Mouse (Mus musculus) neural tube, embryonic 13.5 days (tissue): ENCODE measurements around the gene Cdt1. TPM values are rescaled to one million over a fixed set of nuclear protein-coding genes. Genes with fewer than 3 reads are reported as not detected.
A peak's percentile ranks its signal among the peaks of the same experiment; 100 is the strongest.

Source experiments
- ATAC-seq: fragments of 200-750 bp; cut with Nextera tagmentation; 2 replicates; pipeline ENCODE4 v1.8.0; 2017; ENCODE audit warnings: low read depth, mild to moderate bottlenecking, moderate TSS enrichment, moderate library complexity
- H3K27ac ChIP-seq: fragments of 300-500 bp; sonication (generic); replicated peaks from 2 replicates; pipeline ENCODE4 v1.5.1; 2015; ENCODE audit warnings: moderate library complexity, mild to moderate bottlenecking, inconsistent platforms
- H3K27me3 ChIP-seq: fragments of 300-500 bp; sonication (generic); 2 replicates; pipeline ENCODE4 v1.6.1; 2015; ENCODE audit warnings: mild to moderate bottlenecking, inconsistent platforms
- H3K36me3 ChIP-seq: fragments of 300-500 bp; sonication (generic); 2 replicates; pipeline ENCODE4 v1.6.1; 2015; ENCODE audit warnings: mild to moderate bottlenecking, inconsistent platforms
- H3K4me1 ChIP-seq: fragments of 300-500 bp; sonication (generic); replicated peaks from 2 replicates; pipeline ENCODE4 v1.6.1; 2015; ENCODE audit warnings: inconsistent platforms
- H3K4me2 ChIP-seq: fragments of 300-500 bp; sonication (generic); 2 replicates; pipeline ENCODE4 v1.6.1; 2015; ENCODE audit warnings: inconsistent platforms, mild to moderate bottlenecking, moderate library complexity
- H3K4me3 ChIP-seq: fragments of 300-500 bp; sonication (generic); 2 replicates; pipeline ENCODE4 v1.5.1; 2015; ENCODE audit warnings: mild to moderate bottlenecking, inconsistent platforms
- H3K9ac ChIP-seq: fragments of 300-500 bp; sonication (generic); 2 replicates; pipeline ENCODE4 v1.6.1; 2015; ENCODE audit warnings: moderate library complexity, mild to moderate bottlenecking, inconsistent platforms
- H3K9me3 ChIP-seq: fragments of 300-500 bp; sonication (generic); 2 replicates; pipeline ENCODE4 v1.6.1; 2016; ENCODE audit warnings: inconsistent platforms
- WGBS: fragments of 180-500 bp; shearing (Covaris S2); methylation state at CpG from one replicate; pipeline ENCODE4 v1.1.7; 2015; 5-methylcytosine and 5-hydroxymethylcytosine counted together
- polyA plus RNA-seq: library from polyadenylated mRNA; unstranded; fragments of >200 nt; fragmentation: Nextera tagmentation; extraction: Ambion mirVana; gene quantifications from 2 replicates; pipeline ENCODE4 v1.2.1, GENCODE M21; 2015

Gene Cdt1
- polyA plus RNA-seq, 1 experiment from 2014 or later: 7.3 TPM

- 0 out of 2 replicates have a peak, but pooled peaks cover 3% of the 10 kb centered on the region for H3K4me1 ChIP-seq
- H3K9me3 ChIP-seq: no peaks in the 10 kb centered on the region
- ATAC-seq: no peak
- no peaks in the 10 kb centered on the region for H3K36me3 ChIP-seq
- 53% methylated on average over 6 of the region's 6 CpGs for WGBS
- no peaks in the 10 kb centered on the region for H3K27me3 ChIP-seq
- no peak overlapping the region for H3K9ac ChIP-seq
- H3K4me3 ChIP-seq: no peak overlapping the region
- no peak overlapping the region for H3K27ac ChIP-seq
- H3K4me2 ChIP-seq: no peak overlapping the region
These were observed 30.8 kb upstream of the Cdt1 start for GRCm38 (mm10) chr8:122537033-122537432.

GRCm38 (mm10) chr8:122537812-122538211 is 30.0 kb upstream of the Cdt1 start:
- 89% methylated on average over 2 of the region's 2 CpGs for WGBS
- Histone ChIP-seq H3K4me3 (no peak overlapping the region), H3K27ac (no peak overlapping the region), H3K4me2 (no peak overlapping the region), H3K36me3 (no peaks in the 10 kb centered on the region), H3K9ac (no peak overlapping the region), H3K27me3 (no peaks in the 10 kb centered on the region), H3K9me3 (no peaks in the 10 kb centered on the region), H3K4me1 (0 out of 2 replicates have a peak, but pooled peaks cover 3% of the 10 kb centered on the region)
- ATAC-seq: no peak

DNA sequence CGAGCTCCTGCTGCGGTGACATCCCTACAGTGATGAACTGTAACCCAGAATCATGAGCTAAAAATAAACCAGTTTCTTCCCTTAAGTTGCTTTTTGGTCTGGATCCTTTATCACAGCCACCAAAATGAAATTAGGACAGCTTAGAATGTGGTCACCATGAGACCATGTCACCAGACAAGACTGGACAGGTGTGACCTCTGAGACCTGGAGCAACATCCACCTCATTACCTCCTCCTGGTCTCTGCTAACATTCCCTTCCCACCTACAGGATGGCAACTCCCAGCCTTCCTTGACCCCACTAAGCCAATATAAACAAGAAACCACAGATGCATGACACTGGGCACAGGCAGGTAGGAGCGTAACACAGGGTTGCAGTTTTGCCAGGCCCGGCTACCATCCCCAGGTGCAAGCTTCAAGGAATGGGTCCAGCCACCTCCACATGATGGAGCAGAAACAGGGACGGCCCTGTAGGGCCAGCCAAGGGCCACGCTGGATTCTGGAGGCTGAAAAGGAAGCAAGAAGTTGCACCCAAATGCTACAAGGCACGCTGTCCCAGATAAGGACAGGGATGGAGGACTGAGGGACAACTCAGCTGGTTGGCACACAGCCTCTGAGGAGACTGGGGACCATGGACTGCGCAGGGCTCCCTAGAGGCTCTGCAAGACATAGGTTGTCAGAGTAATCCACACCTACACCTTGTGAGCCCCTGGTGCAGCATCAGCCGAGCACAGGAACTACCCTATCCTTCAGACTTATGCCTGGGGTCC is 29.3 kb upstream of the Cdt1 start:
- no peak for ATAC-seq
- WGBS: 93% methylated on average over 9 of the region's 9 CpGs
- 0 out of 2 replicates have a peak, but pooled peaks cover 3% of the 10 kb centered on the region for H3K4me1 ChIP-seq
- no peaks in the 10 kb centered on the region for H3K27me3 ChIP-seq
- no peak overlapping the region for H3K4me3 ChIP-seq
- H3K4me2 ChIP-seq: no peak overlapping the region
- H3K9me3 ChIP-seq: no peaks in the 10 kb centered on the region
- H3K36me3 ChIP-seq: no peaks in the 10 kb centered on the region
- H3K27ac ChIP-seq: no peak overlapping the region
- no peak overlapping the region for H3K9ac ChIP-seq

- no peak for ATAC-seq
- 87% methylated on average over 8 of the region's 8 CpGs for WGBS
These were observed 23.7 kb upstream of the Cdt1 start for GRCm38 (mm10) chr8:122544138-122544537.

DNA sequence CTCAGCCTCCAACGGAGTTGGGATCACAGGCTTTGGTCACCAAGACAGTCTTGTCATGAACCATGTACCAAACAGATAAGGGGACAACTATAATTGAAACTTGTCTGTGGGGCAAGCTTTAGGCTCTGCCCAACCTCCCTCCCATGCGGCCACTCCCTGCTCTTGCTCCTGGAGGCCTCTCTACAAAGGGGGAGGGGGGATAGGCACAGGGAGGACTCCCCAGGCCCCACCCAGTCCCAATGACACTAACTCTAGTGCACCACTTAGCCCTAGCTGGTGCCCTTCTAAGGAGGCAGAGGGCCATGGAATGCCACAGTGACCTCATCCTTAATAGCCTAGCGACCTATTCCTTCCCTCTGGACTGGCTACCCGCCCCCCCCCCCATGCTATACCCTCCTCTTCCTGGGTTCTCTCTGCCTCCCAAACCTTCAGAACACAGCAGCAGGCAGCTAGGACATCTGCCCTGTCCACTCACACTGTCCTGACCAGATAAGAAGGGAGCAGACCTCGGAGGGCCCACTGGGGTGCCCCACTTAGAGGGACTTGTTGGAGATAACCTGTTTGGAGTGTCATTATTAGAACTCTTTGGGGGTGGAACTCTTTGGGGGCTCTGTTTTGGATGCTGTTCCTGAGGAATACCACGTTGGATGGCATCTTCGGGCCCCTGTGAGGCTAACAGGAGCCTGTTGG is 21.6 kb upstream of the Cdt1 start:
- no peaks in the 10 kb centered on the region for H3K36me3 ChIP-seq
- no peak overlapping the region for H3K9ac ChIP-seq
- WGBS: 92% methylated on average over 6 of the region's 7 CpGs
- no peak for ATAC-seq
- H3K4me3 ChIP-seq: no peak overlapping the region
- H3K4me1 ChIP-seq: peaks cover 17% of the 10 kb centered on the region; the same call in 1 of the 2 replicates
- H3K27me3 ChIP-seq: peaks cover 34% of the 10 kb centered on the region
- no peak overlapping the region for H3K4me2 ChIP-seq
- no peaks in the 10 kb centered on the region for H3K9me3 ChIP-seq
- H3K27ac ChIP-seq: no peak overlapping the region

More at GRCm38 (mm10) chr8:122544138-122544537, 23.7 kb upstream of the Cdt1 start:
- Histone ChIP-seq H3K27me3 (peaks cover 13% of the 10 kb centered on the region), H3K27ac (no peak overlapping the region), H3K4me1 (peaks cover 3% of the 10 kb centered on the region; the same call in 1 of the 2 replicates), H3K36me3 (no peaks in the 10 kb centered on the region), H3K4me2 (no peak overlapping the region), H3K9me3 (no peaks in the 10 kb centered on the region), H3K9ac (no peak overlapping the region), H3K4me3 (no peak overlapping the region)

DNA sequence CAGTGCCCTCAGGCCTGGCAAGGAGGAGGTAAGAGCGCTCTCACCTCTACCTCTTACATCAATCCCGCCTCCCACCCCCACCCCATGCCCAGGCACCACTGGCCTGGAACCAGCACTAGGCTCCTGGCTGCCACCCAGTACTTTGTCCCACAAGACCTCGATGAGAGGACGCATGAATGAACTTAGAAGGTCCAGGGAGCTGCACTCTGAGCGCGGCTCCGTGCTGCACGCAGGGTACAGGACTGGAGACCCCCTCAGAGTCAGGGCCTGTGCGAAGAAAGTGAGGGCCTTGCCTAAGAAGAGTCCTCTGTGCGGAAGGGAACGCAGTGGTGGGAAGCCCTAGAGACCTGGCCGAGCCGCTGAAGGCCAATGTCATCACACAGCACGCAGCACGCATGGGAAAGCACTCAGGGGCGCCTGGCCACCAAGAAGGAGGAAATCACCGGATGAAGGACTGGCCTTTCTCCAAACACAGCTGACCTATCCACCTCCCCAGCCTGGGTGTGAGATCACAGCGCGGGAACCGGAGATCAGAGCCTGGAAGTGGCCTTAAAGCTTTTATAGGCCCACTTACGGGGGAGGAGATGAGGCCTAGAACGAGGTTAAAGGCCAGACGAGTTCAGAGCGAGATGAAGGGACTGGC is 20.9 kb upstream of the Cdt1 start:
- H3K36me3 ChIP-seq: no peaks in the 10 kb centered on the region
- no peaks in the 10 kb centered on the region for H3K9me3 ChIP-seq
- peak overlapping the region; percentile 13; the same call in 1 of the 2 replicates for H3K4me2 ChIP-seq
- H3K4me3 ChIP-seq: no peak overlapping the region
- no peak overlapping the region for H3K9ac ChIP-seq
- H3K4me1 ChIP-seq: peaks cover 18% of the 10 kb centered on the region; the same call in 1 of the 2 replicates
- ATAC-seq: no peak
- peaks cover 41% of the 10 kb centered on the region for H3K27me3 ChIP-seq
- H3K27ac ChIP-seq: no peak overlapping the region
- WGBS: 60% methylated on average over 24 of the region's 24 CpGs

DNA sequence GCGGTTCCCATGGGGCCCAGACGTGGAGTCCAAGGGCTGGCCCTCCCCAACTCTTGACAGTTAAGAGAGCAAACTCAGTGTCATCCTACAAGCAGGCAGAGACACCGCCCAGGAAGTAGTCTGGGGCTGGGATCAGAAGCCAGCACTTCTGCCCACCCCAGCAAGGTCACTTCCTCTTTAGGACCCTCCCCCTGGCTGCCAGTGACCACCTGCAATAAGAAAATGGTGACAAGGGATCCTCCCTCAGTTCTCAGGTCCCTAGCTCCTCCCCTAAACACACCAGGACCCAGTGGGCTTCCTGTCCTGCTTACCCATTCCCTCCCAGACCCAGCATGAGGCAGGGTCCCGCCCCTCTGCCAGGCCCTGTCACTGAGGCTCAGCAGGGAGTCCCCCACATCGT is 20.0 kb upstream of the Cdt1 start:
- Histone ChIP-seq H3K4me3 (no peak overlapping the region), H3K27me3 (peaks cover 45% of the 10 kb centered on the region), H3K27ac (no peak overlapping the region), H3K9ac (no peak overlapping the region), H3K36me3 (no peaks in the 10 kb centered on the region), H3K9me3 (no peaks in the 10 kb centered on the region), H3K4me1 (peaks cover 18% of the 10 kb centered on the region; the same call in 1 of the 2 replicates), H3K4me2 (no peak overlapping the region)
- ATAC-seq: no peak
- 31% methylated on average over 5 of the region's 5 CpGs for WGBS

DNA sequence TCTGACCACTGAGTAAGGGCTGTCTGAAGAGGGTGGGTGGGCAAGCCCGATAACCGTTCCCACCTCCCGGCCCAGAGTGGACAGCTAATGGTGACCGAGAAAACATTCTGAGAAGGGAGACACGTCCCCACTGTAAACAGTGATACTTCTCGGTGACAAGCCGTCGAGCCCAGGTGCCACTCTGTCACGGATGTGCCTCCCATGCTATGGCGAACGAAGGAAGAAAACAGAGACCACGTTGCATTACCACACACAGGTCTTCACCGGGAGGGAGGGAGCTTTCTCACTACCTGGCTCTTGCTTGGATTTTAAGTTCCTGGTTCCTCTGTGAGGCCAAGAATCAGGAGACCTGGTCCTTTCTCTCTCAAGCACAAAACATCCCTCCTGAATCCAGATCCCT is 19.5 kb upstream of the Cdt1 start:
- Histone ChIP-seq H3K4me3 (no peak overlapping the region), H3K27ac (no peak overlapping the region), H3K27me3 (peaks cover 45% of the 10 kb centered on the region), H3K4me1 (peaks cover 18% of the 10 kb centered on the region; the same call in 1 of the 2 replicates), H3K36me3 (no peaks in the 10 kb centered on the region), H3K4me2 (no peak overlapping the region), H3K9ac (no peak overlapping the region), H3K9me3 (no peaks in the 10 kb centered on the region)
- ATAC-seq: no peak
- WGBS: 60% methylated on average over 13 of the region's 13 CpGs

DNA sequence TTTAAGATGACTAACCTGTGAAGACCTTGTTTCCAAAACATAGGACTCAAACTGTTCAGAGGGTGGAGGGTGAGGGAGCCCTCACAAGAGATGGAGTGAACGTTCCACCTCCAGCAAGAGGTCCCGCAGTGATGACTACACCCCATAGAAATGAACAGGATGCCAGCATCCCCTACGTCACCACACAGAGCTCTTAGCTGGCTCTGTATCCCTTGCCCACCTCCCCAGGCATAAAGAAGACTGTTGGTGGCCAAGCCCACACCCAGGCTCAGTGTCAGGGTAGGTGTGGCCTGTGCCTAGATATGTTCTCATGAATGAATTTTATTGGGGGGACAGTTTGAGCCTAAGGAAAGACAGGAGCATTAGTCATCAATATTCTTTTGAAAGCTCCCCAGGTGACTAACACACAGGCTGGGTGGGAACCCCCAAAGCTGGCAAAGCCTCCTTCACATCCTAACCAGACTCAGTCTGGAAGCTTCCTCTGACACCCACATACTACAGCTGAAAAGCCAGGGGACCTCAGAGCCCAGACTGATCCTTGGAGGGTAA is 18.9 kb upstream of the Cdt1 start:
- Histone ChIP-seq H3K27ac (no peak overlapping the region), H3K9me3 (no peaks in the 10 kb centered on the region), H3K4me1 (peaks cover 18% of the 10 kb centered on the region; the same call in 1 of the 2 replicates), H3K36me3 (no peaks in the 10 kb centered on the region), H3K4me2 (peak overlapping the region; percentile 80), H3K27me3 (peaks cover 45% of the 10 kb centered on the region), H3K9ac (no peak overlapping the region), H3K4me3 (no peak overlapping the region)
- 78% methylated on average over 3 of the region's 3 CpGs for WGBS
- no peak for ATAC-seq

GRCm38 (mm10) chr8:122550234-122550994 is 17.4 kb upstream of the Cdt1 start:
- Histone ChIP-seq H3K4me2 (peak overlapping the region; percentile 80), H3K27ac (peak overlapping the region; percentile 33; the same call in 1 of the 2 replicates), H3K9ac (peak overlapping the region; percentile 71), H3K9me3 (no peaks in the 10 kb centered on the region), H3K36me3 (no peaks in the 10 kb centered on the region), H3K4me3 (peak overlapping the region; percentile 53), H3K4me1 (peaks cover 18% of the 10 kb centered on the region; the same call in 1 of the 2 replicates), H3K27me3 (peaks cover 45% of the 10 kb centered on the region)
- ATAC-seq: no peak; the same call in 1 of the 2 replicates
- 5% methylated on average over 52 of the region's 52 CpGs for WGBS

GRCm38 (mm10) chr8:122550995-122551264 is 16.9 kb upstream of the Cdt1 start:
- Histone ChIP-seq H3K27ac (peak overlapping the region; percentile 33; the same call in 1 of the 2 replicates), H3K4me1 (peaks cover 18% of the 10 kb centered on the region; the same call in 1 of the 2 replicates), H3K4me2 (peak overlapping the region; percentile 80), H3K4me3 (peak overlapping the region; percentile 53), H3K9me3 (no peaks in the 10 kb centered on the region), H3K36me3 (no peaks in the 10 kb centered on the region), H3K9ac (peak overlapping the region; percentile 71), H3K27me3 (peaks cover 45% of the 10 kb centered on the region)
- peak; percentile 59; the same call in 1 of the 2 replicates for ATAC-seq
- under 1% methylated on average over 40 of the region's 43 CpGs for WGBS
